Mouse (Mus musculus): ENCODE results near the gene Prim2.

GRCm38 (mm10) chr1:33511310-33511709, 158.3 kb downstream of the Prim2 start:
- no peak for TF ChIP-seq POLR2A (IDR thresholded peaks at IDR 0.05; ENCODE audit: borderline replicate concordance, low read depth, low read length)
- TF ChIP-seq CTCF (IDR thresholded peaks at IDR 0.05; ENCODE audit: low read depth, low read length): no peak

All from bone marrow macrophage, adult 2 months (primary cell).